Mouse (Mus musculus) embryo, embryonic 9.5 days (tissue): ENCODE measurements around the gene Pbrm1.

Experiments used
- DNase-seq: peaks from one replicate; pipeline ENCODE4 v3.0.0-alpha.2; 2017; ENCODE audit errors: extremely low spot score

The Pbrm1 gene

DNA sequence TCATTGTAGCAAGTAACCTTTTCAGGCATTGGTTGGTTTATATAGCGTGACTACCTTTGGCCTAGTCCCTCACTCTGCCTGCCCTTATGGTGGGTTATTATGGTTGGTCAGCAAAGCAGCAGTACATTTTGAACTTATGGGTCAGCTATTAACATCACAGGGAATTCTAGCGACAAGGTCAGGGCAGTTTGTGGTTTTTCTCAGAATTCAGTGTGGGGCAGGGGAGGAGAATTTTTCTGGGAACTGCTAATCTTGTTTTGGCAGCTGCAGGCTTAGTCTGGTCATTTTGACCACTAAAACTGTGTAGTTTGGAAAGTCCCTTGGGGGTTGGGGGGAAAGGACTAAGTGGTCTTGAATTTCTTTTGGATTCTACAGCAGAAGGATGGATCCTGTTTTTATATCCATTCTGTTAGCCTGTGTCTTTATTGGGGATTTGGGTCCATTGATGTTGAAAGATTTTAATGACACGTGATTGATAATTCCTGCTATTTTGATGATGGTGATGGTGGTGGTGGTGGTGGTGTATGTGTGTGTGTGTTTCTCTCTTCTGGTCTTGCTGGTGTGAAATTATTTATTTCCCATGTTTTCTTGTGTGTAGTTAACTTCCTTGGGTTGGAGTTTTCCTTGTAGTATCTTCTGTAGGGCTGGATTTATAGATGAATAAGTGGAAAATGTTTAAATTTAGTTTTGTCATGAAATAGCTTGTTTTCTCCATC lies 60.5 kb downstream of the Pbrm1 start:
- DNase-seq = no peak

DNA sequence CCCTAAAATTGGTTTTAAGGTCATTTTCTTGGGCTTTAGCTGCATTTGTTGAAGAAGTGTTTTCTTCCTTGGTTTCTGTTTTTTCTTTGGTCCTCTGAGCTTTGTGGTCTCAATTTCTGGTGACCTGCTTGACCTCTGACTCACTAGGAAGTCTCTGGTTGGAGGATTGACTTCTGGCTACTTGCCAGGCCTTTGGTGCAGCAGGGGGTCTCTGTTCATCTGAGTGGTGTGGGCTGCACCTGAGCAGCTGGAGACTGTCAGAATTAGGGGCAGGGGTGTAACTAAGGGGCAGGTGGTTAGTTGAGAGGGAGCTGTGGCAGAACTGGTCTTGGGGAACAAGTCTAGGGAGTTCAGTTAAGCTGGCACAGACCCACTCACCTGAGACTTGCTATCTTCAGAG lies 62.2 kb downstream of the Pbrm1 start:
- no peak for DNase-seq

DNA sequence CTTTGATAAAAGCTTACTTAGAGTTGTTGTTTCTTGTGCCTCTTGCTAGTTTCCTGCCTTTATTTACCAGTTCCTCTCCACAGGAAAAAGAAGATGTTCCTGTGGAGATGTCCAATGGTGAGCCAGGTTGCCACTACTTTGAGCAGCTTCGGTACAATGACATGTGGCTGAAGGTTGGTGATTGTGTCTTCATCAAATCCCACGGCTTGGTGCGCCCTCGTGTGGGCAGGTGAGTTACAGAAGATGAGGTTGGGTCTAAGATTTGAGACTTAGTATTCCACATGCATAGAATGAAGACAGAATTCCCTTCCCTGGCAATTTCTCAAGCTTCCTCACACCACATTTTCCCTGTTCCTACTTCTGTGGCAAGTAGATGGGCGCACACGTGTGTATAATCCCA lies 68.5 kb downstream of the Pbrm1 start:
- no peak for DNase-seq

DNA sequence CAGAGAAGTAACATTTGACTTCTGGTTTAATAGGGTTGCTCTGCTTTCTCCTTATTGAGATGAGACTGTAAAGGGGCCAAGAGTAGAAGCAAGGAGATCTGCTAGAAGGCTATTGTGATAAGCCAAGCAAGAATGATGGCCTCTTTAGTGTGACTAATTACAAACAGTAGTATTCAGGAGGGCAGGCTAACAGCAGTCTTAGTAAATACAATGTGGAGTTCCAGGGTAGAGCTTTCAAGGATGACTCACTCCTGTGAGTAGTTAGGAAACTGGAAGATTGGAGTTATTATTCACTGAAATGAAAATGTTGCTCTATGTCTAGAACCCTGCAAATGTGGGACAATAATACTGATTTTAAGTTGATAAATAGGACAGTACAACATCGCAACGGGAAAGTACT lies 69.6 kb downstream of the Pbrm1 start:
- DNase-seq = no peak

DNA sequence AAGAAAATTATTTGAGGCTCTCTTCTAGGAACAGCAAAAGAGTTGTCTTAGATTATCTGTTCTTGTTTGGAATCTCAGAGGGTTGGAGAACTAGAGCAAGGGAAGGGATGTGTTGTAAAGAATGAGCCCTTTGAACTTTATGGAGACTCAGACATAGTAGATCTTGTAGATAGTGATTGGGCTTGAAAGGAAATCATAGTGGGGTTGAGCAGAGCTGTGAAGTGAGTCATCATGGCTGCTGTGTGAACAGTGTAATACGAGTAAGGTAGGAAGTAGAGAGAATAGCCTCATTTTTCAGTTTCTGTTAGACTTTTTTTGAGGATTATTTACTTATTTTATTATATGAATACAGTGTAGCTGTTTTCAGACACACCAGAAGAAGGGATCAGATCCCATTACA lies 71.0 kb downstream of the Pbrm1 start:
- DNase-seq = no peak

DNA sequence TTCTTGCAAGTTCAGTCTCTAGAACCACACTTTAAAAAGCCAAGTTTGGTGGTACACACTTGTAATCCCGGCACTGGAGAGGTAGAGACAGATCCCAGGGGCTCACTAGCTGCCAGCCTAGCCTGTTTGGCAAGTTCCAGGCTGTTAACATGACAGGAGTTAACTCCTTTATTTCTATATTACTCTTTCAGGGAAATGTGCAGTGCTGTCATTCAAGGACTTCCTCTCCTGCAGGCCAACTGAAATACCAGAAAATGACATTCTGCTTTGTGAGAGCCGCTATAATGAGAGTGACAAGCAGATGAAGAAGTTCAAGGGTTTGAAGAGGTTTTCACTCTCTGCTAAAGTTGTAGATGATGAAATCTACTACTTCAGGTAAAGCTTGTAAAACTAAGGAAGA lies 86.2 kb downstream of the Pbrm1 start:
- DNase-seq = no peak

DNA sequence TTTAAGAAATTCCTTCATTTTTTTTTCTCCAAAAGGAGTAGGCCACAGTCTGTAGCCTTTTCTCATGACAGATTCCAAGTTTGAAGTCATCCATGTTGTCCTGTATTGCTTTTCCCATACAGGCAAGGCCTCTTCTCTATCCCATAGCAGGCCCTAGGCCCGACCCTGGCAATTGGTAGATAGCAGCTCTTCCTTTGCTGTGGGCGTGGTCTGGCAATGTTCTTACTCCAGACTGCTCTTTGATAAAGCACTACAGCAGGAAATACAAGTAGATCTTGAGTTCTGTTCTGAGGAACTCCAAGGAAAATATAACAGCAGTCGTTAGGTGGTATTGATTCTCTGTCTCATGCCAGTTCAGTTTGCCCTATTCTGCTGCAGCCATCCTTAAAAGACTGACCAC lies 91.7 kb downstream of the Pbrm1 start:
- DNase-seq = no peak

DNA sequence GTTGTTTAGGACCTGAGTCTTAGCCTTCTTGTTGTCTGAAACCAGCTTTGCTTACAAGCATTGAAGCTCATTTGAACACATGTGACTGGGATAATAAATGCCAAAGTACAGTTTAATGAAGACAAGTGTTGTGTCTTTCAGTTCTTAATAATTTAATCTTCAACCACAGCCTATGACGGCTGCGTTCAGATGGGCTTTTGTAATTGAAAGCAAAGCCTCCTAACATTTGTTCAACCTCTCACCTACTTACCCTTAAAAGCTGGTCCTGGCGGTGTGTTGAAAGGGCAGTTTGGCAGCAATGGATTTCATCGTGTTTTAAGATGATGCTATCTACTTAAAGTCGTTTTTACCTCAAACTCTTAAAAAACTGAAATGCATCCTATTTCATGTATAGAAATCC lies 93.2 kb downstream of the Pbrm1 start:
- DNase-seq = no peak

DNA sequence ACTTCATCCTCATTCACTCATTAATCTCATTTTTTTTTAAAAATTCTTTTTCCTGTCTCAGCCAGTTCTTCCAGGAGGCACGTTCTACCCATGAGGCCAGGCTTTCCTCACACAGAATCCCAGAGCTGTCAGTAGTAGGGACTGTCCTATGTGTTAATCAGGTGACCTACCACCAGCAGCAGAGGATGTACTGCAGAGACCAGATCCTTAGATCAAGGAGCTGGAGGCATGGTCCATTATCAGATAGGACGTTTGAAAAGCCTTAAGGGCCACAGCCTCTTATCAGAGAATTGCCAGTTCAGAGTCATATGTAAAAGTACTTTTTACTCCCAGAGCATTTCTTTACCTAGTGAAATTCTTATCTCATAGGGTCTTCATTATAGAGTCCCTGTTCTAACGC lies 95.1 kb downstream of the Pbrm1 start:
- no peak for DNase-seq

DNA sequence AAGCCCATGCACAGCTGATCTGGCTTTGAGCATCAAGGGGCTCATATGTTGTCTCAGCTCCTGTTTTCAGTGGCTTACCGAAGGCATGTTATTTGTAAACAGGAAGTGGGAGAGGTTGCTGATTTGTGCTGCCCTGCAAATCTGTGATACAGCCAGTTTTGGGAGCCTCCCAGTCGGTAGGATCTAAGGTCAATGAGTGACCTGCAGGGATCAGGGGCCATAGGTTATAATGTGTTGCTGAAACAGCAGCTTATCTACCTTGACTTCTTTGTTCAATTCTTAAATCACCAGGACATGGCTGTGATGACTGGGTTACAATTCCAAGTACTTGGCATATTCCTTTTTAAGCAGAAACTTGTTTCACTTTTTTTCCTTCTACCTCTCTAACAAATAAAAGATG lies 96.6 kb downstream of the Pbrm1 start:
- no peak for DNase-seq

DNA sequence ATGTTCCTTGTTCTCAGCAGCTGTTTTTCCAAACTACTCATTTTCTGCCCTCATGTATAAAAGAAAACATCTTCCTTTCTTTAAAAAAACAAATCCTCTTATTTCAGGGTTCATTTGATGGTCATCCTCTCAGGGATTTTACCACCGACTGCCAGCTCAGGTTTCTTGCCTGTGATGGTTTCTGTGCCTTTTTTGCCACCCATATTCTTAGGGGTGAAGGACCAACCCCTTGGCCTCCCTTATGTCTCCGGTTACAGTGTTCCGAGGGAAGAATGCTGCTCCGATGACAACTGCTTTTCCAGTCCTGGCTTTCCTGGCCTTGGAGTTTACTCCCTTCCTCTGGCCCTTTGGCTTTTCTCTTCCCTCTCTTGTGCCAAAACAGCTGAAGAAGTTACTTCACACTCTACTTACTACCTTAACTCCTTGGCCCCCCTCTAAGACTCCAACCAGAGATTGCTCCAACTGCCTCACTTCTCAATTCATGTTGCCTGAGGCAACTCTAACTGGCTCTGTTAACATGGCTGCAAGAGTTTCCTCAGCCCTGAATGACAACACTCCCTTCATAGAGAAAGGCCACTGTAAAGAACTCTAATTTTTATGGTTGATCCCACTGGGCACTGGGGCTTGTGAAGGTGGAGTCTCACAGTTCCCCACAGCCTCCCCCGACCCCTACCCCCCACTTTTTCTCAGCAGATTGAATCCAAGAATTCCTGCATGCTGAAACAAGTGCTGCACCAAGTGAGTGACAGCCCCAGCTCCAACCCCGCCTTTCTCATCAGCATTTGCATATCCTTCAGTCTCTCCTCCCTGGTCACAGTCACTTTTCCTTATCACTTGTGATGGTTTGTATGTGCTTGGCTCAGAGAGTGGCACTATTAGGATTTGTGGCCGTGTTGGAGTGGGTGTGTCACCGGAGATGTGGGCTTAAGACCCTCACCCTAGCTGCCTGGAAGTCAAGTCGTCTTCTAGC lies 106.5 kb downstream of the Pbrm1 start:
- DNase-seq = no peak

DNA sequence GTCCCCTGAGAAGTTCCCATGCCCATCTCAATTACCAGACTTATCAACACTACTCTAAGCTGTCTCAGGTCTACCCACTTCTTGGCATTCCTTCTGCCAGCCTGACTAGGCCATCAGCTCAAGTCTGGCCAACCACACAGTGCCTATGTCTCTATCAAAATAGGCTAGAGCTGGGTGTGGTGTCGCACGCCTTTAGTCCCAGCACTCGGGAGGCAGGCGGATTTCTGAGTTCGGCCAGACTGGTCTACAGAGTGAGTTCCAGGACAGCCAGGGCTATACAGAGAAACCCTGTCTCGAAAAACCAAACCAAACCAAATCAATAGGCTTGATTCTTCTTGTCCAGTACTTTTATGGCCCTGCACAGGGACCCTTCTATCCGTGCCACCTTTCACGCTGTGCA lies 107.9 kb downstream of the Pbrm1 start:
- no peak for DNase-seq

DNA sequence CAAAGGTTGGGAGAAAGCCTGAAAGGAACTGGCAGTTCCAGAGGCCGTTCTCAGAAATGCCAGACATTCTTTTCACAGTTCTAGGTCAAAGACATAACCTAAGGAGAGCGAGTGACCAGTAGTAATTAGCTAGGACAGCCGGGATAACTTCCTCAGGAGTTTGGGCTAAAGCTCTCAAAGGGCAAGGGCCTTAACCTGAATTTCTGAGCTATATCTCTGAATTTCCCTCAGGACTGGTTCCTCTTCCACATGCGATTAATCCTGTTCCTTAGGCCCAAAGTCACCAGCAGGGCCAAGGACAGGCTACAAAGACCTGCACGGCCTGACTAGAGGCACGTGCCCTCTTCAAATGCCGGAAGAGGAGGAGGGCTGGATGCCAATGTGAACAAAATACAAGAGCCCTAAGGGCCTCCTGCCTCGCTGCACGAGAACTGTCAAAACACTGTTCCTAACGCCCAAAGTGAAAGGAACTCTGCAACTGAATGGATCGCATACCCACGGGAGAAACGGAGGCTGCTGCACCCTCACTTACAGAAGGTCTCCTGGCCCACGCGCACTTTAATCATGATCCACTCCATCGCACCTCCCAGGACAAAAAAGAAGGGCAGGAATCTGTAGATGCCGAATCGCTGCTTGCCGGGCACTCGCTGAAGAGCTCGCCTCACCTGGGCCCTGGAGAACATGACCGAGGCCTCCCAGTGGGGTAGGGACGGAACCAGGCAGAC lies 109.3 kb downstream of the Pbrm1 start:
- peak; percentile 50 for DNase-seq

DNA sequence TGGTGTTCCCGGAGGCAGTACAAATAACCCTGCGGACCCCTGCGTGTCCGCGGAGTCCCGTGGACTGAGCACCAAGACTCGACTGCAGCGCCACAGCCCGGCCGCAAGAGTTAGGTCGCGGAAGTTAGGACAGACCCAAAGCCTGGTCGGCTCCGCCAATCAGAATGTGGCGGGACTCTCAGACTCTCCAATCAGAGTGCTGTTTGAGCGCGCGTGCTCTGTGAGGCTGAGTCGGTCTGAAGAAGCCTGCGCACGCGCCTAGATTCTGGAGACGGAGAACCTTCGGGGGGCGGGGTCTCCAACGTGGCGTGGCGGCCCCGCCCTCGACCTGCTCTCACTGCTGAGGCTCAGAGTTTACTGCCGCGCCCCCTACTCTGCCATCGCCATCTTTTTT lies 109.9 kb downstream of the Pbrm1 start, which contains the start of gene Smim4:
Smim4 (minus strand) TSS at position 131 of the 394 bp plus-strand sequence.
- peak; percentile 94 for DNase-seq

DNA sequence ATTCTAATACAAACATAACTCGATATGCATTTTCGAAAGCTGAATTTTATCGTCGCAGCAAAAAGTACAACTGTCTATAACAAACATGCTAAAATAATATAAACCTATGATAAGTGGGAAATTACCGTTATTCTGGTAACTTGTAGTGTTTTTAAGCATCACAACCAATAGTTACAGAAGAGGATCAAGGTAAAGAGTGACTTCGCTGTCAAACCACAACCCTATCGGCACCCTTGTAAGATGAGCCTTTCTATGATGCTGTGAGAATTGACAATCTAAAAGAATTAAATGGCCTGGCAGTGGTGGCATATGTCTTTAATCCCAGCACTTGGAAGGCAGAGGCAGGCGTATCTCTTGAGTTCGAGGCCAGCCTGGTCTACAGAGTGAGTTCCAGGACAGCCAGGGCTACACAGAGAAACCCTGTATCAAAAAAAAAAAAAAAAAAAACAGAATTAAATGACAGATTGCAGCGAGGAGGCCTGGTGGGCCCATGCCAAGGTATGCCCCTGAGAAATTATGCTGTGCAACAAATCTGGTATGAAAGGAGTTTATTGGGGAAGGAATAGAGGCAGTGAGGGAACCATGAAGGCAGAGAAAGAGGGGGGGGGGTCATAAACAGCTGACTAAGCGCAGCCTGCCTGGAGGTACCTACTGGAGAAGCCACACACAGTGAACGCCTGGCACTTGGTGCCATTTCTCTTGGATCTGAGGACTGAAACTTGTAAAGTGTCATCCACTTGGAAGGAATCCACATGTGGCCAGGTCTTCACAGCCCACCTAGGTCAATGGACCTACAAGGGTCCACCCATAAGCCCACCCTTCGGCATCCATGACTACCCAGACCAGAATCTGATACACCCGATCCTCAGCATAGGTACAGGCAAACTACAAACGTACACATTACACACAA lies 110.6 kb downstream of the Pbrm1 start:
- no peak for DNase-seq

DNA sequence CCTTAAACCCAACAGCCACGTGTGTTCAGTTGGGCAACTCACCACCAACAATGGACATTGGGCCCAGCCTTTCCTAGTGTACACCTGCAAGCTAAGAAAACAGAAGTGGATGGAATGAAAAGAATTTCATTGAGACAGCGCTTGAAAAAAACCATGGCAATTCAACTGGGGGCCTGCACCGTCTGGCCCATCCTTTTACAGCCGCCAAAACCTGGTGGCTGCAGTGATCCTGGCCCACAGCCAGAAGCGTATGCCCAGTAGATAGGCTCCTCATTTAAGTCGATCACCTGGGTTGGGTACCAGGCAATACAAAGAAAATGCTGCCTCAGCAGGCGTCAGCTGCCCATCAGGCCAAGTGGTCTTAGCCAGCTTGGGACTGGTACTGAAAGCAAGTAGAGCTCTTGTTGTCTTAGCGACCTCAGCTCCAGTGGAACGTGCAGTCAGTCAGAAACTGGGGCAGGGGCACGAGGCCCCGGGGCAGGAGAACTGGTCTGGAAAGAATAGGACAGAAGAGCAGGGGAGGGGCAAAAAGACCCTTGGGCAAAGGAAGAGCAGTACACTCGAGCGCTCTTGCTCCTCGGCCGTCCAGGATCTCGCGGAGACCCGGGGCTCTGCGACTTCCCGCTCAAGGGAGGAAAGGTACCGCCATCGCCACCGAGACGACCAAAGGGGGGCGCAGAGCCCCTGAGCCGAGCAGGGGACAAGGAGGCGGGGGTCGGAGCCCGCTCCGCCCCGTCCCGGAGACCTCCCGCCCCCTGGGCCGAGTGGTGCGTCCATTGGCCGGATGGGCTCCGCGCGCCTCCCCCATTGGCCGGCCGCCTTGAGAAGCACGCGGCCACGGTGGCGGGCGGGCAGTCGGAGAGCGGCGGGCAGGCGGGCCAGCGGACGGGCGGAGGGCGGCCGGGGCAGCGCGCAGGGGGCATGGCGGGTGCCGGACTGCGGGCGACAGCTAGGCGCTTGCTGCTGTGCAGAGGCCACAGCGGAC lies 111.6 kb downstream of the Pbrm1 start, which contains the start of gene Nt5dc2:
Nt5dc2 (plus strand) TSS at position 818 of the 985 bp plus-strand sequence.
- peak; percentile 95 for DNase-seq

DNA sequence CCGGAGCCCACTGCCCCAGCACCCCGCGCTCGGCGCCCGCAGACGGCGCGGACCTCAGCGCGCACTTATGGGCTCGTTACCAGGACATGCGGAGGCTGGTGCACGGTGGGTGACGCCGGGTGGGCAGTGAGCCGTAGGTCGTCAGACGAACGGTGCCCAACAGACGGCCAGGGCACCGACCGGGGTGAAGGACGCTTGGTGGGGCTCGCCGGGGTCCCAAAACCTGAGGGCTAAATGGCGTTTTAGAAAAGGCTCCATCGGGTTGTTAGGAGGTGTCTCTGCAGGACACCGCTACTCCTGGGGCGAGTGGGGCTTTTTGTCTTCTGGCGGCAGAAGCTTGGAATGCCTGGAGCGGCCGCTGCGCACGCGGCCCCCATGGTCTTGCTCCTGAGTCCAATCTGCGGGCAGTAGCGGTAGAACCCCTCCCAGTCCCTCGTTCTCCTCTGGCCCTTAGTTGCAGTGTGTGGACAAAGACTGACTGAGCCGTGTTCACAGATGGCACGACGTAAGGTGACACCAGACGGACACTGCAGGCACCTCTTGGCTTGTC lies 112.4 kb downstream of the Pbrm1 start:
- no peak for DNase-seq

DNA sequence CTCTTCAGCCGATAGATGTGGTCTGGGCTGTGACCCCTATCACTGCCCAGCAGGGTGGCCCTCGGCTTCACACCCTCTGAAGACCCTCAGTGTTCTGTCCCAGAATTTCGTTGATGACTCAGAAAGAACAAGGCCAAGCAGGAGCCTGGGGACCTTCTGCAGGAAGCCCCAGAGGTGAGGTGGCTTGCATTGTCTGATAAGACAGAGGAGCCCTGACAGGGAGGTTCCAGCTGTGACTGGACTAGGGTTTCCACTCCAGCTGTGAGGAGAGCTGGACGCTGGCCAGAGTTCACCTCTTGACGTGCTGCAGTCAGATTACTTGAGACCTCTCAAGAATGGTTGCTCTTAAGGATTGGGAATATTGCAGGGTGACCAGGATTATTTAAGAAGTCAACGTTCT lies 113.1 kb downstream of the Pbrm1 start:
- DNase-seq = peak; percentile 46

DNA sequence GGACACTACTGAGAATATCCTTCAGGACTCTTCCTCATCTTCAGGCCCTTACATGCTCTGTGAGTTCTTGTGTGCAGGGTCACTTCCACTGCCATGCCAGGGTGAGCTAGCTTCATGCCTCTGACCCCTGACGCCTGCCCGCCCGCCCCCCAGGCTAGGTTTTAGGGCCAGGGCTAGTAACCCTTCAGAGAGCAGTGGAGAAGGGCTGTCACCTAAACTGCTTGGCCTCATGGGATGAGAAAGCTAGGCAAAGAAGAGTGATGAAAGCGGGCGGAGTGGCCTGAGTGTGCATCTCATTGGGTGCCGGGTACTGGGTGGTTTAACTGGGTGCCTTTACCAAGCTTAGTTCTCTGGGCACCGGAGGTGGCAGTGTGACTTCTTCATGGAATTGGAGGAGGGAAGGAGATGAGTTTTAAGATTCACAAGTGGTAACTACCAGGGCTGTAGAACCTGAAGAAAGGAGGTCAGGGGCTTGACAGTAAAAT lies 113.6 kb downstream of the Pbrm1 start:
- no peak for DNase-seq
